Mouse (Mus musculus): ENCODE measurements around the gene Taf1a. TPM values are rescaled to one million over a fixed set of nuclear protein-coding genes. Genes with fewer than 3 reads are reported as not detected.
A peak's percentile ranks its signal among the peaks of the same experiment; 100 is the strongest.
"Not testable (repeated sequence)": the region's sequence is repeated elsewhere in the genome, so short reads cannot be mapped to it uniquely, and the experiment has no call there.

The Taf1a gene
- 10 to 100 TPM; 16.7 to 19.1 TPM for total RNA-seq (2021)

DNA sequence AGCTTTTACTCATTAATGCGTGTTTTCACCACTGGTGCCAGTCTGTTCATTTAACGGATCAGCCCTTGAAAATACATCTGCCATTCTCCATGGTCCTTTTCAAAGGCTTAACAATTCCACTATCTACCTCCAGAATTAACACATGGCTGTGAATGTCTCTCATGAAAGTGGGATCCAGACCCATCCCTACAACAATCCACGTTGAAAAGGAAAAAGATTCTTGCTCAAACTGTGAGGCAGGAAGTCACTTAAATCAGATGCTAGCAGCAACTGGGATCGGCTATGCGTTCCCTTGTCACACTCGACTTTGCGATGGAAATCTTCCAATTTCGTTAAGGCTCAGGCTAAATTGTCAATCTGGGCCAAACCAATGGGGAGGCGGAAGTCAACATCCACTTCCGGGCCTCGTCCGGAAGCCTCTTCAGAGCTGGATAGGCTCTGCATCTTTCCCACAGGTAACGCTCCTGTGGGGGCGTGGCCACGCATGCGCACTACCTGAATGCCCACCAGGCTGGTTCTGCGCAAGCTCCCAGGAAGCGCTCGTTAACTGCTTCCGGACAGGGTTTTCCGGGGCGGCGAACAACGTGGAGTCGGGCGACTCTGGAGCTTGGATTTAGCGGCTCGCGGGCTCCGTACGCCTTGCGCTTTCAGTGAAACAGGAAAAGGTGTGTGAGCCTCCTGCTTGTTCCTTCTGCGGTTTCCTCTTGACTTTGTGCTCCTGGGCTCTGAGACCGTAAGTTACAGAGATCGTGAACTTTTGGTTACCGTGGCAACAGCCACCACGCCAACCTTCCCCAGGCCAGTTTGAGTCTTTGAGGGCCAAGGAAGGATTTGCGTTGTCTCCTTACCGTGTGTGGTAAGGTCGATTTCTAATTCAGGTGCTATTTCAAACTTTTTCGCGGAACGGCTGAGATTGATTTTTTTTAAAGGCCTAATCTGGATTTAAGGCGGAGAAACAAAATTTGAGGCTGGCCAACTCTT, at the start of gene Taf1a:
Taf1a (plus strand) TSS at position 556 of the 981 bp plus-strand sequence.
- peak; percentile 72 to 87 for DNase-seq (ENCODE audit: extremely low spot score in 1 of 2, low spot score in 1 of 2)

- not testable (repeated sequence) for DNase-seq (ENCODE audit: extremely low spot score in 1 of 2, low spot score in 1 of 2)
These were observed 45.9 kb upstream of the Taf1a start for GRCm38 (mm10) chr1:183342902-183343301.

GRCm38 (mm10) chr1:183344886-183345816, 43.6 kb upstream of the Taf1a start:
- peak; percentile 80 to 83 for DNase-seq (ENCODE audit: extremely low spot score in 1 of 2, low spot score in 1 of 2)

GRCm38 (mm10) chr1:183345817-183346195, 43.0 kb upstream of the Taf1a start:
- no peak for DNase-seq (ENCODE audit: extremely low spot score in 1 of 2, low spot score in 1 of 2)

DNA sequence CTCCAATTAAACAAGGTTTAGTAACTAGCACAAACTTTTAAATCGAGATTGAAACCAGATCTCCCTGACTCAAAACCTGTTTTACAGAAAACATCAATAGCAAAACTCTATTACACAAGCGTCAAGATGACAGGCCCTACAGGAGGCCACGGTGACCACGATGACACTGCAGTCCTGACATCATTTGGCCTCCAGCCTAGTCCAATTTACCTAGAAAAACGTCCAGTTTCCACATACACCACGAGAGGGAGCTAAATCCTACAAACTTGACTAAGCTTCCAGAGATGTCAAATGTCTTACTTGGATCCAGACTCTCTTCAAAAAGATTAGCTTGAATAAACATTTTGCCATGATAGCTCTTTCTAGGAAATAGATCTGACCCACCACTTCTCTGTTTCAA, 38.9 kb upstream of the Taf1a start:
- peak in 1 of 2 experiments; percentile 43 for DNase-seq (ENCODE audit: extremely low spot score in 1 of 2, low spot score in 1 of 2)

DNA sequence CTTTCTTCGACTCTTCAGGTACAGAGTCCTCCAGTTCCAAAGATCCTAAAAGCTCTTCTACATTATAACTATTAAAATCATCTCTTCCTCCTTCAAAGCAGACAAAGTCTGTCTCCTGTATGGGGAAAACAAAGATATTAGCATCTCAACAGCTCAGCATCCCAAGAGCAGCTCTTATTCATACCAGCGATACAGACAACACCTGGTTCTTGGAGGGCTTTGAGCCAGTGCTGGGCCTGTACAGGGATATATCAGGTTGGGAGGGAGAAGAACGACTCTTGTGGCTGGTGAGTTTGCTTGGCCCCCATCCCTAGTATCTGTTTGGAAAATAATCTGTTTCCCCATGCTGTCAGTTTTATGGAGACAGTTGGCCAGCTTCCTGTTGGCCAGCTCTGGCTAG, 29.9 kb upstream of the Taf1a start:
- DNase-seq (ENCODE audit: extremely low spot score in 1 of 2, low spot score in 1 of 2): no peak

- DNase-seq (ENCODE audit: extremely low spot score in 1 of 2, low spot score in 1 of 2): no peak
These were observed 26.5 kb upstream of the Taf1a start for GRCm38 (mm10) chr1:183362301-183362700.

- no peak for DNase-seq (ENCODE audit: extremely low spot score in 1 of 2, low spot score in 1 of 2)
These were observed 25.8 kb upstream of the Taf1a start for GRCm38 (mm10) chr1:183362729-183363576.

GRCm38 (mm10) chr1:183363577-183363867, 25.3 kb upstream of the Taf1a start:
- DNase-seq (ENCODE audit: extremely low spot score in 1 of 2, low spot score in 1 of 2): no peak

GRCm38 (mm10) chr1:183366361-183366760, 22.4 kb upstream of the Taf1a start:
- no peak for DNase-seq (ENCODE audit: extremely low spot score in 1 of 2, low spot score in 1 of 2)

GRCm38 (mm10) chr1:183368601-183369400, 20.0 kb upstream of the Taf1a start:
- DNase-seq (ENCODE audit: extremely low spot score in 1 of 2, low spot score in 1 of 2): peak in 1 of 2 experiments; percentile 32

DNA sequence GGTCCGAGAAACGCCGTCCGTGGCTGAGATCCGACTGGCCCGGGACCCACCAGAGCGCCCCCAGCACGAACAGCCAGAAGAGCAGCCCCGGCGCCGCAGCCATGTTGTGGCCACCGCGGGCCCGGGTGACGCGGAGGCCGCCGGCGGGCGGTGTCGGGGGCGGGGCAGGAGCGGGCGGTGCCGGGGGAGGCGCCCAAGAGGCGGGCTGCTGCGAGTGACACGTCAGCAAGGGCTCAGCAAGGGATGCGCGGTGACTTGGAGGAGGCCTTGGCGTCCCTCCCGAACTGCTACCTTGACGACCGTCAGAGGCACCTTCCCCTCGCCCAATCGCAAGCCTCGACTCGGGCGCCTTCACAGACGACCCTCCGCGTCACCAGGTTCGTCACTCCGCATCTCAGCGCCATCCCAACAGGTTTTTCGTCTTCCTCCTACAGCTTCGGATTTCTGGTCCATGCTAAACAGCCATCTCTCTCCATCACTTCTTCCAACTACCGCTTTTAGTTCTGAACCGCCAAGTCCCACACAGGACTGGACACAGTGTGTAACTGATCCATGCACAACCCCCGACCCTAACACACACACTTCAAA, 19.3 kb upstream of the Taf1a start, which contains the start of gene Mia3:
Mia3 (minus strand) TSS at position 127 of the 588 bp plus-strand sequence.
- peak; percentile 90 to 92 for DNase-seq (ENCODE audit: extremely low spot score in 1 of 2, low spot score in 1 of 2)

GRCm38 (mm10) chr1:183374728-183375127, 14.1 kb upstream of the Taf1a start:
- no peak for DNase-seq (ENCODE audit: extremely low spot score in 1 of 2, low spot score in 1 of 2)

GRCm38 (mm10) chr1:183377045-183377444, 11.7 kb upstream of the Taf1a start:
- no peak for DNase-seq (ENCODE audit: extremely low spot score in 1 of 2, low spot score in 1 of 2)

DNA sequence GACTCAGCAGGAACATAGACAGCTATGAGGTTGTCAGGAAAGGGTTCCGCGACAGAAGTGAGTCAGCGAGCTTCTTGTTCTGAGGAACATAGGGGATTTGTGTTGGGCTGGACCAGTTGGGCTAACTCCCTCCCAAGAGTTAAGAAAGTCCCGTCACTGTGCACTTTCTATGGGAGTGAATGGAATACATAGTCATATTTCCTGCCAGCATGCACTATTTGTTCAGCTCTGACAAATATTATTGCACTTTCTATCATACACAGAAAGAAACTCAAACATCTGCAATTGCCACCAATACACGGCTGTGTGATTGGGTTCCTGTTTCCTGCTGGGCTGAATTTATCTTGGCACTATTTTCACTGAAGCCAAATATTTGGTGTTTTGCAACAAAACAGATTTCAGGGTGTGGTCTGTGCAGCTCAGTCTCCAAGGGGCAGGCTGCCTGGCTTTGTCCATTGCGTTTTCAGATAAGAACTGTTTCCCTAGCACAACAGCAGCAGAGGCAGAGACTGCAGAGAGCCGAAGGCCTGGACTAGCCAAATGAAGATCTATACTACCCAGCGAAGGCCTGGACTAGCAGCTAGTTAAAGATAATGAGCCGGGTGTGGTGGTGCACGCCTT, 10.3 kb upstream of the Taf1a start:
- DNase-seq (ENCODE audit: extremely low spot score in 1 of 2, low spot score in 1 of 2): no peak

DNA sequence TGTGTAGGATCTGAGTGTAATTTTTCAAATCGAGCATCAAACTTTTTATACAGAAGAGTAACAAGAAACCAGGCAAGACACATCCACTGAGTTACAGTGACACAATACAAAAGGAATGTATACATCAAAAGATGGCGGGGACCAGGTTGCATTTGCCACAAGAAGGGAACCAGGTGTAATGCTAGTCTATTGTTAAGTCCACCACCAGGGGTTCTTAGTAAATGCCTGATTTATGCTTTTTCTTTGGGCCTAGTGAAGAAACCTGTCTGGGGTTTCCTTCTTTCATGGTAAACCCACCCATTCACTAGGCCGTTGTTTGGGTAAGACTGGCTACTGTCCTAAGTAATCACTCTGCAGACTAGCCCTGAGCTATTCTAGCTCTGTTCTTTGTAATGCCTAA, 9.4 kb upstream of the Taf1a start:
- not testable (repeated sequence) for DNase-seq (ENCODE audit: extremely low spot score in 1 of 2, low spot score in 1 of 2)

GRCm38 (mm10) chr1:183381816-183382215, 7.0 kb upstream of the Taf1a start:
- no peak for DNase-seq (ENCODE audit: extremely low spot score in 1 of 2, low spot score in 1 of 2)

- DNase-seq (ENCODE audit: extremely low spot score in 1 of 2, low spot score in 1 of 2): no peak
These were observed 6.2 kb upstream of the Taf1a start for GRCm38 (mm10) chr1:183382621-183383020.
